Mouse (Mus musculus) liver, embryonic 16.5 days (tissue): ENCODE data around the gene Ppp2r5b. TPM values are rescaled to one million over a fixed set of nuclear protein-coding genes. Genes with fewer than 3 reads are reported as not detected.

Experiments
- ATAC-seq: fragments of 200-750 bp; cut with Nextera tagmentation; 2 replicates; pipeline ENCODE4 v1.8.0; 2017; ENCODE audit warnings: low read depth, mild to moderate bottlenecking, moderate number of reproducible peaks, moderate library complexity
- H3K27ac ChIP-seq: fragments of 300-500 bp; sonication (generic); 2 replicates; pipeline ENCODE4 v1.5.1; 2014; ENCODE audit warnings: mild to moderate bottlenecking, low read length
- H3K27me3 ChIP-seq: fragments of 300-500 bp; sonication (generic); 2 replicates; pipeline ENCODE4 v1.6.1; 2014; ENCODE audit warnings: low read depth, low read length, mixed read lengths; ENCODE audit not compliant: control insufficient read depth, insufficient read depth
- H3K36me3 ChIP-seq: fragments of 300-500 bp; sonication (generic); 2 replicates; pipeline ENCODE4 v1.6.1; 2014; ENCODE audit warnings: mild to moderate bottlenecking; ENCODE audit not compliant: control insufficient read depth, insufficient read depth
- H3K4me1 ChIP-seq: fragments of 300-500 bp; sonication (generic); 2 replicates; pipeline ENCODE4 v1.6.1; 2014; ENCODE audit warnings: low read depth, low read length, mixed read lengths; ENCODE audit not compliant: control insufficient read depth
- H3K4me2 ChIP-seq: fragments of 300-500 bp; sonication (generic); 2 replicates; pipeline ENCODE4 v1.6.1; 2014; ENCODE audit warnings: low read depth, low read length, mixed read lengths
- H3K4me3 ChIP-seq: fragments of 300-500 bp; sonication (generic); 2 replicates; pipeline ENCODE4 v1.5.1; 2014; ENCODE audit warnings: low read depth, mild to moderate bottlenecking, low read length
- H3K9ac ChIP-seq: fragments of 300-500 bp; sonication (generic); 2 replicates; pipeline ENCODE4 v1.6.1; 2014; ENCODE audit warnings: low read depth, low read length
- H3K9me3 ChIP-seq: fragments of 300-500 bp; sonication (generic); replicated peaks from 2 replicates; pipeline ENCODE4 v1.6.1; 2016; ENCODE audit warnings: low read length; ENCODE audit not compliant: control insufficient read depth
- WGBS: fragments of 180-500 bp; shearing (Covaris S2); extraction: QIAGEN DNeasy Blood & Tissue Kit; methylation state at CpG from one replicate; pipeline ENCODE4 v1.1.7; 2014; ENCODE audit not compliant: insufficient replicate concordance; 5-methylcytosine and 5-hydroxymethylcytosine counted together
- polyA plus RNA-seq: library from polyadenylated mRNA; unstranded; fragments of >200 nt; fragmentation: Nextera tagmentation; extraction: Ambion mirVana; gene quantifications from 2 replicates; pipeline ENCODE4 v1.2.1, GENCODE M21; 2015

Ppp2r5b gene
- polyA plus RNA-seq, 1 experiment from 2014 or later = 3.7 TPM

GRCm38 (mm10) chr19:6262839-6263433, 27.3 kb upstream of the Ppp2r5b start:
- Histone ChIP-seq H3K4me3 (peak overlapping the region; percentile 44), H3K9ac (peak overlapping the region; percentile 28), H3K27me3 (no peaks in the 10 kb centered on the region), H3K27ac (peak overlapping the region; percentile 43), H3K9me3 (no peaks in the 10 kb centered on the region), H3K4me2 (peak overlapping the region; percentile 12; the same call in 1 of the 2 replicates), H3K4me1 (peaks cover 14% of the 10 kb centered on the region), H3K36me3 (peaks cover 11% of the 10 kb centered on the region)
- 63% methylated on average over 8 of the region's 8 CpGs for WGBS
- peak; percentile 88 for ATAC-seq

DNA sequence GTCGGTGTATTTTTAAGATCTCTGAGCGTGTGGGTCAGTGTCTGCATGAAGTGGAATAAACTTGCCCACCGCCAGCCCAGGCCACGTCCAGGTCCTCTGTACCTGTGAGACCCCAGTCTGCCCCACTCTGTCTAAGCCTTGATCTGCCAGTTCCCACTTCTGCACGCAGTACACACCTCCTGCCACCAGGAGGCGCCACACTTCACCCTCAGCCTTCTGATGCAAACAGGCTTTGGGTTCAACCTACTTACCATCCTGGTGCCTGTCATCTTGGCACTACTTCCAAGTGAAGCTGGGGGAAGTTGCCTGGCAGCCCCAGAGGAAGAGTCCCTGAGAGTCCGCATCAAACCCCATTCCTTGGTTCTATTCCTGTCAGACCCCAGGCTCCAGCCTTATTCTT, 26.6 kb upstream of the Ppp2r5b start:
- H3K4me1 ChIP-seq = peaks cover 14% of the 10 kb centered on the region
- no peak for ATAC-seq
- H3K36me3 ChIP-seq = peaks cover 11% of the 10 kb centered on the region
- whole genome bisulfite sequencing = 39% methylated on average over 7 of the region's 7 CpGs
- no peaks in the 10 kb centered on the region for H3K9me3 ChIP-seq
- H3K27ac ChIP-seq = no peak overlapping the region
- no peaks in the 10 kb centered on the region for H3K27me3 ChIP-seq
- H3K4me2 ChIP-seq = no peak overlapping the region
- no peak overlapping the region for H3K4me3 ChIP-seq
- no peak overlapping the region for H3K9ac ChIP-seq

- Histone ChIP-seq H3K9me3 (no peaks in the 10 kb centered on the region), H3K4me1 (peaks cover 11% of the 10 kb centered on the region), H3K9ac (no peak overlapping the region), H3K4me2 (no peak overlapping the region), H3K4me3 (no peak overlapping the region), H3K27me3 (no peaks in the 10 kb centered on the region), H3K36me3 (peaks cover 11% of the 10 kb centered on the region), H3K27ac (no peak overlapping the region)
- 84% methylated on average over 14 of the region's 14 CpGs for WGBS
- ATAC-seq = no peak
Measured at GRCm38 (mm10) chr19:6261379-6261778, 25.7 kb upstream of the Ppp2r5b start.

- 80% methylated on average over 4 of the region's 4 CpGs for WGBS
- H3K9me3 ChIP-seq = no peaks in the 10 kb centered on the region
- H3K9ac ChIP-seq = no peak overlapping the region
- H3K27ac ChIP-seq = no peak overlapping the region
- no peak for ATAC-seq
- no peaks in the 10 kb centered on the region for H3K27me3 ChIP-seq
- peaks cover 11% of the 10 kb centered on the region for H3K36me3 ChIP-seq
- H3K4me2 ChIP-seq = no peak overlapping the region
- H3K4me1 ChIP-seq = peaks cover 11% of the 10 kb centered on the region
- H3K4me3 ChIP-seq = no peak overlapping the region
Measured at GRCm38 (mm10) chr19:6260946-6261345, 25.3 kb upstream of the Ppp2r5b start.

DNA sequence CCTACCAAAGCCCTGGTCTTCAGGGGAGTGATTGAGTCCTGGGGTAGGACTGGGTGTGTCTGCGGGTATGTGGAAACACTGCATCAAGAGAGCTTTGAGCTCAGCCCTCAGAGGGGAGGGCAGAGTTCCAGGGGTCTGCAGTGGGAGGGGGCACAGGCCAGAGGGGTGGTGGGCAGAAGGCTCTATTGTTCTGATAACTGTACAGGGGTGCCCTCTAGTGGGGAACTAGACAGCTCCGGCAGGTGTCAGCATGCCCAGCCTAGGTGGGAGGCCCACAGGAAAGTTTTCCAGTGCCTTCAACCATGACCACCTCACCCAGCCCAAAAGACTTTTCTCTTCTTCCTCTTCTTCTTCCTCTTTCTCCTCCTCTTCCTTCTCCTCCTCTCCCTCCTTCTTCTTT, 24.8 kb upstream of the Ppp2r5b start:
- H3K36me3 ChIP-seq = peaks cover 11% of the 10 kb centered on the region
- WGBS = 60% methylated on average over 2 of the region's 2 CpGs
- no peaks in the 10 kb centered on the region for H3K9me3 ChIP-seq
- ATAC-seq = no peak
- no peak overlapping the region for H3K4me2 ChIP-seq
- no peaks in the 10 kb centered on the region for H3K27me3 ChIP-seq
- H3K27ac ChIP-seq = no peak overlapping the region
- peaks cover 11% of the 10 kb centered on the region for H3K4me1 ChIP-seq
- no peak overlapping the region for H3K9ac ChIP-seq
- H3K4me3 ChIP-seq = no peak overlapping the region

- WGBS = 74% methylated on average over 4 of the region's 4 CpGs
- peaks cover 24% of the 10 kb centered on the region for H3K36me3 ChIP-seq
- H3K4me2 ChIP-seq = no peak overlapping the region
- H3K4me3 ChIP-seq = no peak overlapping the region
- no peaks in the 10 kb centered on the region for H3K27me3 ChIP-seq
- H3K9me3 ChIP-seq = no peaks in the 10 kb centered on the region
- H3K9ac ChIP-seq = no peak overlapping the region
- no peak for ATAC-seq
- no peak overlapping the region for H3K27ac ChIP-seq
- no peaks in the 10 kb centered on the region for H3K4me1 ChIP-seq
Measured at GRCm38 (mm10) chr19:6253021-6253420, 17.3 kb upstream of the Ppp2r5b start.

DNA sequence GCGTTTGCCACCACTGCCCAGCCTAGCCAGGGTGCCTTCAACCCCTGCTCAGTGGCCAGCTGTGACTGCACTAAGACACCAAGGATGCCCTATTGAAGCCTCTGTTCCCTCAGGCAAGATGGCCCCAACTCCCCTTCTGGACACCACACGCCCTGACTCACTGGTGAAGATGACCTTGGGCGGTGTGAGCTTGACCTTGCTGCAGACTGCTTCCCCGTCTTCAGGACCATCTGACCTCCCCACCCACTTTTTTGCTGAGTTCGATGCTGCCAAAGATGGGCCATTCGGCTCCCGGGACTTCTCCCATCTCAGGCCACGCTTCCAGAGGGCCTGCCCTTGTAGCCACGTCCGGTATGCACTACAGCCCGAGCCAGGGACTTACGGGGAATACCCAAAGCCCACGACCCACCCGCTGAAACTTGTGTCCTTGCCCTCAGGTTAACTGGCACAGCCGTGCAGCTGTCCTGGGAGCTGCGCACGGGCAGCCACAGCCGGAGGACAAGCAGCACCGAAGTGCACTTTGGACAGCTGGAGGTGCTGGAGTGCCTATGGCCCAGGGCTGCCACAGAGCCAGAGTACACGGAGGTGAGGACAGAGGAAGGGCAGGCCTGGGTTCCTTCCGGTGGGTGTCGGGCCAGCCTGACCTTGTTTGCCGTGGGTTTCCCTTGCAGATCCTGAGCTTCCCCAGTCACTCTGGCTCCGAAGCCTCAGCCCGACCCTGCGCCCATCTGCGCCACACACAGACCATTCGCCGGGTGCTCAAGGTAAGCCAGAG, 12.0 kb upstream of the Ppp2r5b start:
- no peak overlapping the region for H3K9ac ChIP-seq
- no peak overlapping the region for H3K4me2 ChIP-seq
- no peaks in the 10 kb centered on the region for H3K9me3 ChIP-seq
- H3K4me1 ChIP-seq = peaks cover 6% of the 10 kb centered on the region
- H3K27ac ChIP-seq = no peak overlapping the region
- no peaks in the 10 kb centered on the region for H3K27me3 ChIP-seq
- ATAC-seq = no peak
- 87% methylated on average over 29 of the region's 29 CpGs for WGBS
- peaks cover 40% of the 10 kb centered on the region for H3K36me3 ChIP-seq
- H3K4me3 ChIP-seq = no peak overlapping the region

- no peak for ATAC-seq
- no peak overlapping the region for H3K27ac ChIP-seq
- H3K4me3 ChIP-seq = no peak overlapping the region
- H3K27me3 ChIP-seq = no peaks in the 10 kb centered on the region
- H3K9ac ChIP-seq = no peak overlapping the region
- WGBS = 73% methylated on average over 1 of the region's 1 CpGs
- peaks cover 33% of the 10 kb centered on the region for H3K36me3 ChIP-seq
- no peak overlapping the region for H3K4me2 ChIP-seq
- H3K9me3 ChIP-seq = no peaks in the 10 kb centered on the region
- peaks cover 17% of the 10 kb centered on the region for H3K4me1 ChIP-seq
Measured at GRCm38 (mm10) chr19:6245806-6246205, 10.1 kb upstream of the Ppp2r5b start.

- Histone ChIP-seq H3K4me2 (no peak overlapping the region), H3K36me3 (peaks cover 27% of the 10 kb centered on the region), H3K27me3 (no peaks in the 10 kb centered on the region), H3K9ac (no peak overlapping the region), H3K27ac (no peak overlapping the region), H3K4me1 (peaks cover 31% of the 10 kb centered on the region), H3K4me3 (no peak overlapping the region), H3K9me3 (no peaks in the 10 kb centered on the region)
- WGBS = 71% methylated on average over 5 of the region's 5 CpGs
- ATAC-seq = no peak
Measured at GRCm38 (mm10) chr19:6243226-6243625, 7.6 kb upstream of the Ppp2r5b start.
